ENCODE assay signal across 18 mouse cellular contexts in the genomic region with DNA sequence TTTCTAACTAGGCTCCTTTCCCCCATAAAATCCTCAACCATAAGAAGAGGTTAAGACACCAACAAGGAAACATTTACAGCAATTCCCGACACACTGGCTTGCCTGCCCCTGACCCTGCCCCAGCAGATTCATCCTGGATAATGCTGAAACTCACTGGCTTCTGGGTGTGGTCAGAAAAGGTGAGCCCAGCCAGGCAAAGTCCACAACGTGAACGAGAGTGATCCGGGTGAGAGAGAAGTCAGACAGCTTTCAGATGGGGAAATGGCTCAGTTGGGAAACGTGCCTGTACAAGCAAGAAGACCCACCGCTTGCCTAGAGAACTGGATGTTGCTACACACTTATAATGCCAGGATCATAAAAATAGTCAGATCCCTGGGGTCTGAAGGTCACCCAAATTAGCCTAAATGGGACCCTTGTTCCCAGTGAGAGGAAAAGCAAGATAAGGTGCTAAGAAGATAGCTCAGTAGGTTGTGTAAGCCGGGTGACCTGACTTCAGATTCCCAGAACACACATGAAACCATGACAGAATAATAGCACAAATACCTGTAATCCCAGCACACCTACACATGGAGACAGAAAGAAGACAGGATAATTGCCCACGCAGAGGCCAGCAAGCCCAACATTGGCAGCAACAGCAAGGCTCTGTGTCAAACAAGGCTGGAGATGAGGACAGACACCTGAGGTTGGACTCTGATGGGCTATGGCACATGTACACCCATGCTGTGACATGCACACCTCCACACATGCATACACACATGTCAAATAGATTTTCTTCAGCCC.
DNase-seq lines count a peak whose midpoint lies in the region; ATAC-seq and TF ChIP-seq lines count a peak whose summit lies in the region.
"Had no signal": no experiment of that assay in that cellular context is flagged by ENCODE, and none has a peak within 500 bp of the region (broad histone marks: within the 10 kb centered on the region; RNA-seq: fewer than 3 reads in every experiment).

No protein-coding gene starts in this region.

- no peak for TF ChIP-seq CTCF in intestine, postnatal 0 days (IDR thresholded peaks at IDR 0.05; ENCODE audit: low read depth)

- H3K4me2 ChIP-seq in forebrain, embryonic 11.5 days (ENCODE audit: low read depth, low read length, severe bottlenecking), result no peak overlapping the region
- H3K4me2 ChIP-seq in forebrain, embryonic 13.5 days, result no peak overlapping the region
- H3K4me2 ChIP-seq in intestine, postnatal 0 days (replicated peaks; ENCODE audit: low read depth), result peak overlapping the region; percentile 17
- H3K4me2 ChIP-seq in stomach, embryonic 16.5 days (ENCODE audit: low read depth, low read length), result no peak overlapping the region
- H3K4me2 ChIP-seq: embryonic facial prominence, embryonic 15.5 days; heart, embryonic 11.5 days; kidney, embryonic 15.5 days; midbrain, embryonic 11.5 days had no signal

- H3K36me3 ChIP-seq in forebrain, embryonic 11.5 days (ENCODE audit: control insufficient read depth, insufficient read depth, low read length), result no peaks in the 10 kb centered on the region
- no peaks in the 10 kb centered on the region for H3K36me3 ChIP-seq in forebrain, embryonic 13.5 days (ENCODE audit: poor library complexity, severe bottlenecking)
- no peaks in the 10 kb centered on the region for H3K36me3 ChIP-seq in intestine, postnatal 0 days (ENCODE audit: control insufficient read depth, insufficient read depth)
- no peaks in the 10 kb centered on the region for H3K36me3 ChIP-seq in stomach, embryonic 16.5 days (ENCODE audit: control insufficient read depth, insufficient read depth, low read length)
- H3K36me3 ChIP-seq: embryonic facial prominence, embryonic 15.5 days; kidney, embryonic 15.5 days had no signal

- no peaks in the 10 kb centered on the region for H3K27me3 ChIP-seq in forebrain, embryonic 11.5 days (ENCODE audit: control insufficient read depth, insufficient read depth, low read length)
- no peaks in the 10 kb centered on the region for H3K27me3 ChIP-seq in forebrain, embryonic 13.5 days
- H3K27me3 ChIP-seq in intestine, postnatal 0 days (replicated peaks; ENCODE audit: control insufficient read depth, insufficient read depth, low read length), result no peaks in the 10 kb centered on the region
- H3K27me3 ChIP-seq in stomach, embryonic 16.5 days (ENCODE audit: control insufficient read depth, insufficient read depth, low read length), result no peaks in the 10 kb centered on the region
- H3K27me3 ChIP-seq: embryonic facial prominence, embryonic 15.5 days; kidney, embryonic 15.5 days had no signal

- 77% methylated on average over 8 of the region's 8 CpGs for WGBS in forebrain, embryonic 11.5 days
- 80% methylated on average over 8 of the region's 8 CpGs for WGBS in forebrain, embryonic 13.5 days
- WGBS in intestine, postnatal 0 days, result 43% methylated on average over 8 of the region's 8 CpGs
- 49% methylated on average over 8 of the region's 8 CpGs for WGBS in stomach, embryonic 16.5 days

- H3K9ac ChIP-seq in forebrain, embryonic 11.5 days (ENCODE audit: low read length), result no peak overlapping the region
- no peak overlapping the region for H3K9ac ChIP-seq in forebrain, embryonic 13.5 days
- H3K9ac ChIP-seq in intestine, postnatal 0 days (ENCODE audit: low read depth, low read length), result no peak overlapping the region
- no peak overlapping the region for H3K9ac ChIP-seq in stomach, embryonic 16.5 days (ENCODE audit: low read length)
- H3K9ac ChIP-seq: embryonic facial prominence, embryonic 15.5 days; kidney, embryonic 15.5 days had no signal

- no peak for DNase-seq in forebrain, embryonic 11.5 days (ENCODE audit: low spot score)
- peak; percentile 14 for DNase-seq in ES-CJ7 (ENCODE audit: low read depth, low spot score)
- no peak for DNase-seq in spleen, adult 12 weeks (ENCODE audit: low spot score)
- DNase-seq in left cerebral cortex, postnatal 4 days, result no peak
- DNase-seq: cerebellum, adult 18-20 months; cerebellum, postnatal 36 days; gastrocnemius, postnatal 25 days; heart, postnatal 10 days; right cerebral cortex, postnatal 4 days; thymus, adult 2 months had no signal

- no peaks in the 10 kb centered on the region for H3K9me3 ChIP-seq in forebrain, embryonic 11.5 days (ENCODE audit: control insufficient read depth, low read length)
- no peaks in the 10 kb centered on the region for H3K9me3 ChIP-seq in forebrain, embryonic 13.5 days (replicated peaks)
- H3K9me3 ChIP-seq in intestine, postnatal 0 days (ENCODE audit: control insufficient read depth), result no peaks in the 10 kb centered on the region
- no peaks in the 10 kb centered on the region for H3K9me3 ChIP-seq in stomach, embryonic 16.5 days (replicated peaks; ENCODE audit: control insufficient read depth, low read length)
- H3K9me3 ChIP-seq: embryonic facial prominence, embryonic 15.5 days; kidney, embryonic 15.5 days had no signal

- intact Hi-C loops in left cerebral cortex, postnatal 4 days (cut with DNase I), result no loop called here

- no peaks in the 10 kb centered on the region; the same call in 1 of the 2 replicates for H3K4me1 ChIP-seq in forebrain, embryonic 11.5 days (replicated peaks; ENCODE audit: control insufficient read depth, insufficient read depth, low read length)
- H3K4me1 ChIP-seq in forebrain, embryonic 13.5 days, result peaks cover 27% of the 10 kb centered on the region
- peaks cover 21% of the 10 kb centered on the region for H3K4me1 ChIP-seq in intestine, postnatal 0 days (replicated peaks; ENCODE audit: control insufficient read depth, insufficient read depth, low read length)
- peaks cover 35% of the 10 kb centered on the region for H3K4me1 ChIP-seq in stomach, embryonic 16.5 days (ENCODE audit: control insufficient read depth, insufficient read depth, low read length)

- ATAC-seq in forebrain, embryonic 11.5 days (replicated peaks; ENCODE audit: low FRiP score), result 0 out of 2 replicates have a peak, but pooled peaks have one; percentile 7
- no peak for ATAC-seq in forebrain, embryonic 13.5 days
- peak; percentile 88 for ATAC-seq in intestine, postnatal 0 days
- ATAC-seq in stomach, embryonic 16.5 days (ENCODE audit: insufficient read depth, low FRiP score), result no peak; the same call in 1 of the 2 replicates

- no peak overlapping the region for H3K4me3 ChIP-seq in forebrain, embryonic 11.5 days (ENCODE audit: low read depth, low read length)
- no peak overlapping the region for H3K4me3 ChIP-seq in forebrain, embryonic 13.5 days
- H3K4me3 ChIP-seq in intestine, postnatal 0 days (ENCODE audit: low read depth, low read length), result no peak overlapping the region
- no peak overlapping the region for H3K4me3 ChIP-seq in stomach, embryonic 16.5 days (replicated peaks; ENCODE audit: low read length)
- H3K4me3 ChIP-seq: embryonic facial prominence, embryonic 15.5 days; kidney, embryonic 15.5 days had no signal

- H3K27ac ChIP-seq in forebrain, embryonic 11.5 days (ENCODE audit: low read depth, low read length), result no peak overlapping the region
- H3K27ac ChIP-seq in forebrain, embryonic 13.5 days, result no peak overlapping the region
- H3K27ac ChIP-seq in intestine, postnatal 0 days (ENCODE audit: low read depth, low read length), result peak overlapping the region; percentile 76
- H3K27ac ChIP-seq in stomach, embryonic 16.5 days (ENCODE audit: low read length), result peak overlapping the region; percentile 69
- H3K27ac ChIP-seq: embryonic facial prominence, embryonic 15.5 days; kidney, embryonic 15.5 days; macrophage had no signal

Comparison
In these comparisons a context has a peak if more than half of its experiments do, and no peak if none do; other contexts are left out.
1. ATAC-seq: peak in forebrain, embryonic 11.5 days (single experiment) and intestine, postnatal 0 days (single experiment); none in forebrain, embryonic 13.5 days (single experiment) and stomach, embryonic 16.5 days (single experiment).
2. H3K27ac ChIP-seq: peak in intestine, postnatal 0 days (single experiment) and stomach, embryonic 16.5 days (single experiment); none in forebrain, embryonic 11.5 days (single experiment) and forebrain, embryonic 13.5 days (single experiment).